Mouse (Mus musculus) liver, adult 2 months (tissue): ENCODE measurements around the gene Depdc5.

ENCODE experiments used
- CTCF ChIP-seq: fragments of 200-500 bp; IDR thresholded peaks from 2 replicates; pipeline ENCODE4 v1.5.1; 2011; ENCODE audit warnings: low read depth, low read length, control low read depth
- POLR2A ChIP-seq: fragments of 200-500 bp; IDR thresholded peaks from 2 replicates; pipeline ENCODE4 v1.6.1; 2011; ENCODE audit warnings: low read length, control low read depth; ENCODE audit not compliant: insufficient read depth; ENCODE audit errors: extremely low read depth

- no peak for TF ChIP-seq POLR2A
- TF ChIP-seq CTCF: no peak
Observed at GRCm38 (mm10) chr5:32962581-32962980, 99.1 kb downstream of the Depdc5 start.
